Mouse (Mus musculus): ENCODE data around the gene Ephb3.

Gene Ephb3

GRCm38 (mm10) chr16:21205093-21205886, 735 bp downstream of the Ephb3 start:
- no peak for DNase-seq (ENCODE audit: low spot score)

- DNase-seq (ENCODE audit: low spot score), result no peak
Measured at GRCm38 (mm10) chr16:21208001-21208565, 3.5 kb downstream of the Ephb3 start.

- no peak for DNase-seq (ENCODE audit: low spot score)
Measured at GRCm38 (mm10) chr16:21209290-21209689, 4.7 kb downstream of the Ephb3 start.

- DNase-seq (ENCODE audit: low spot score), result no peak
Measured at GRCm38 (mm10) chr16:21210204-21210603, 5.6 kb downstream of the Ephb3 start.

GRCm38 (mm10) chr16:21210667-21211338, 6.2 kb downstream of the Ephb3 start:
- peak; percentile 92 for DNase-seq (ENCODE audit: low spot score)

GRCm38 (mm10) chr16:21211501-21211900, 6.9 kb downstream of the Ephb3 start:
- DNase-seq (ENCODE audit: low spot score), result no peak

GRCm38 (mm10) chr16:21212369-21212768, 7.8 kb downstream of the Ephb3 start:
- no peak for DNase-seq (ENCODE audit: low spot score)

- no peak for DNase-seq (ENCODE audit: low spot score)
Measured at GRCm38 (mm10) chr16:21213939-21214338, 9.4 kb downstream of the Ephb3 start.

- no peak for DNase-seq (ENCODE audit: low spot score)
Measured at GRCm38 (mm10) chr16:21214803-21215202, 10.2 kb downstream of the Ephb3 start.

- DNase-seq (ENCODE audit: low spot score), result peak; percentile 67
Measured at GRCm38 (mm10) chr16:21216047-21216446, 11.5 kb downstream of the Ephb3 start.

GRCm38 (mm10) chr16:21217233-21217632, 12.7 kb downstream of the Ephb3 start:
- no peak for DNase-seq (ENCODE audit: low spot score)

GRCm38 (mm10) chr16:21219656-21220055, 15.1 kb downstream of the Ephb3 start:
- DNase-seq (ENCODE audit: low spot score), result no peak

- no peak for DNase-seq (ENCODE audit: low spot score)
Measured at GRCm38 (mm10) chr16:21223038-21223437, 18.5 kb downstream of the Ephb3 start.

GRCm38 (mm10) chr16:21224648-21225240, 20.2 kb downstream of the Ephb3 start:
- no peak for DNase-seq (ENCODE audit: low spot score)

- DNase-seq (ENCODE audit: low spot score), result no peak
Measured at GRCm38 (mm10) chr16:21226629-21227028, 22.1 kb downstream of the Ephb3 start.

- DNase-seq (ENCODE audit: low spot score), result no peak
Measured at GRCm38 (mm10) chr16:21235135-21235534, 30.6 kb downstream of the Ephb3 start.

GRCm38 (mm10) chr16:21238722-21239121, 34.2 kb downstream of the Ephb3 start:
- no peak for DNase-seq (ENCODE audit: low spot score)

- DNase-seq (ENCODE audit: low spot score), result no peak
Measured at GRCm38 (mm10) chr16:21240547-21240946, 36.0 kb downstream of the Ephb3 start.

GRCm38 (mm10) chr16:21241030-21241429, 36.5 kb downstream of the Ephb3 start:
- DNase-seq (ENCODE audit: low spot score), result no peak

- DNase-seq (ENCODE audit: low spot score), result peak; percentile 22
Measured at GRCm38 (mm10) chr16:21242946-21243345, 38.4 kb downstream of the Ephb3 start.

GRCm38 (mm10) chr16:21244803-21245202, 40.2 kb downstream of the Ephb3 start:
- no peak for DNase-seq (ENCODE audit: low spot score)

GRCm38 (mm10) chr16:21245387-21245786, 40.8 kb downstream of the Ephb3 start:
- DNase-seq (ENCODE audit: low spot score), result no peak

GRCm38 (mm10) chr16:21245931-21246390, 41.4 kb downstream of the Ephb3 start:
- DNase-seq (ENCODE audit: low spot score), result peak; percentile 86
